Mouse (Mus musculus): Measurements from ENCODE around the gene Siglecg. TPM values are rescaled to one million over a fixed set of nuclear protein-coding genes. Genes with fewer than 3 reads are reported as not detected.

Gene Siglecg
- polyA plus RNA-seq, 1 experiment = not detected

- Histone ChIP-seq H3K27ac (ENCODE audit: insufficient read depth, low read depth, low read length) (no peak overlapping the region), H3K4me3 (ENCODE audit: insufficient read depth, low read length) (no peak overlapping the region), H3K4me1 (ENCODE audit: control insufficient read depth, insufficient read depth, low read length) (0 out of 2 replicates have a peak, but pooled peaks cover 3% of the 10 kb centered on the region)
- 0 out of 2 replicates have a peak, but pooled peaks have one; percentile 27 for TF ChIP-seq CTCF (IDR thresholded peaks at IDR 0.05; ENCODE audit: low read depth, low read length)
- no peak for TF ChIP-seq POLR2A (IDR thresholded peaks at IDR 0.05; ENCODE audit: borderline replicate concordance, low read depth, low read length)
These were observed 9.3 kb downstream of the Siglecg start for GRCm38 (mm10) chr7:43417298-43417697.

GRCm38 (mm10) chr7:43422995-43423617 is 15.1 kb downstream of the Siglecg start:
- TF ChIP-seq POLR2A (IDR thresholded peaks at IDR 0.05; ENCODE audit: borderline replicate concordance, low read depth, low read length) (no peak), CTCF (IDR thresholded peaks at IDR 0.05; ENCODE audit: low read depth, low read length) (peak; percentile 96)
- 0 out of 2 replicates have a peak, but pooled peaks cover 3% of the 10 kb centered on the region for H3K4me1 ChIP-seq (ENCODE audit: control insufficient read depth, insufficient read depth, low read length)
- no peak overlapping the region for H3K27ac ChIP-seq (ENCODE audit: insufficient read depth, low read depth, low read length)
- H3K4me3 ChIP-seq (ENCODE audit: insufficient read depth, low read length) = no peak overlapping the region

- no peak overlapping the region for H3K27ac ChIP-seq (ENCODE audit: insufficient read depth, low read depth, low read length)
These were observed 16.1 kb downstream of the Siglecg start for GRCm38 (mm10) chr7:43423991-43424625.

DNA sequence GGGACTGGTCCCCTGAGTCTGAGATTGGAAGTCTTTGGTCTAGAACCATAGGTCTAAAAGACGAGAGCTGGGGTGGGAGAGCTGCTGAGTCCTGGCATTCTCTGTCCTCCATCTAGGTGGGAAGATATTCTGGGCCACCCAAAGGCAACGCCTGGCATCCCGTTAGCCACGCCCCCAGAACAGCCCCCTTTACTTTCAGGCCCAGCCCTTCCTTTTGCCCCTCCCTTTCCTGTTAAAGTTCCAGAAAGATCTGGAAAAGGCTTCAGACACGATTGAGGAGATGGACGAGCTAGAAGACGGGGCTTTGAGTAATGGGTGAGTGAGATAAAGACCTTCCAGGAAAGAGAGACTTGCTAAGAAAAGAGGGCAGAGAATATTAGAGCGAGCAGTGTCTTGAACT is 19.4 kb downstream of the Siglecg start, which contains the start of gene Lim2:
TSS of gene Lim2 (plus strand) at position 265 of the 400 bp plus-strand sequence.
- H3K27ac ChIP-seq (ENCODE audit: insufficient read depth, low read depth, low read length) = no peak within 1 kb of the TSS
- no peak for TF ChIP-seq POLR2A (IDR thresholded peaks at IDR 0.05; ENCODE audit: borderline replicate concordance, low read depth, low read length)
- no peak for TF ChIP-seq CTCF (IDR thresholded peaks at IDR 0.05; ENCODE audit: low read depth, low read length)
- H3K4me3 ChIP-seq (ENCODE audit: insufficient read depth, low read length) = no peak within 1 kb of the TSS
- H3K4me1 ChIP-seq (ENCODE audit: control insufficient read depth, insufficient read depth, low read length) = no peaks in the 10 kb centered on the region

More at GRCm38 (mm10) chr7:43423991-43424625, 16.1 kb downstream of the Siglecg start:
- H3K4me3 ChIP-seq (ENCODE audit: insufficient read depth, low read length) = no peak overlapping the region
- TF ChIP-seq CTCF (IDR thresholded peaks at IDR 0.05; ENCODE audit: low read depth, low read length) (no peak), POLR2A (IDR thresholded peaks at IDR 0.05; ENCODE audit: borderline replicate concordance, low read depth, low read length) (no peak)
- 0 out of 2 replicates have a peak, but pooled peaks cover 3% of the 10 kb centered on the region for H3K4me1 ChIP-seq (ENCODE audit: control insufficient read depth, insufficient read depth, low read length)

DNA sequence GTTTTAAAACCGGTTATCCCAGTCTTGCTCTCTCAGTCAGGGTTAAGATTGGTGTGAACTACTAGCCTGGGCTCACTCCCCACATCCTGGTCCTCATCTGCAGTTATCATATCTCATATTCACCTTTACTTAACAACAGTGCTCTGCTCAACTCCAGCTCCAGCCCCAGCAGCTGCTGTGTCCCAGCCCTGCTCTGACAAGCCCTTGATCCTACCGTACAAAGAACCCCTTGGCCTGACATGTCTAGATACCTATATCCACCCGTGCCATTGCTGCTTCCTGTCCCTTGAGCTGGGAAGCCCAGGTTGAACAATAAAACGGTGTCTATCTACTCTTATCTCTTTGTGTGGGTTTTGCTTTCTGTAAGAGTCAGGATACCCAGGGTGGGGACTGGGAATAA is 21.5 kb downstream of the Siglecg start:
- H3K4me1 ChIP-seq (ENCODE audit: control insufficient read depth, insufficient read depth, low read length) = no peaks in the 10 kb centered on the region
- TF ChIP-seq POLR2A (IDR thresholded peaks at IDR 0.05; ENCODE audit: borderline replicate concordance, low read depth, low read length) (no peak), CTCF (IDR thresholded peaks at IDR 0.05; ENCODE audit: low read depth, low read length) (no peak)
- H3K4me3 ChIP-seq (ENCODE audit: insufficient read depth, low read length) = no peak overlapping the region
- no peak overlapping the region for H3K27ac ChIP-seq (ENCODE audit: insufficient read depth, low read depth, low read length)

DNA sequence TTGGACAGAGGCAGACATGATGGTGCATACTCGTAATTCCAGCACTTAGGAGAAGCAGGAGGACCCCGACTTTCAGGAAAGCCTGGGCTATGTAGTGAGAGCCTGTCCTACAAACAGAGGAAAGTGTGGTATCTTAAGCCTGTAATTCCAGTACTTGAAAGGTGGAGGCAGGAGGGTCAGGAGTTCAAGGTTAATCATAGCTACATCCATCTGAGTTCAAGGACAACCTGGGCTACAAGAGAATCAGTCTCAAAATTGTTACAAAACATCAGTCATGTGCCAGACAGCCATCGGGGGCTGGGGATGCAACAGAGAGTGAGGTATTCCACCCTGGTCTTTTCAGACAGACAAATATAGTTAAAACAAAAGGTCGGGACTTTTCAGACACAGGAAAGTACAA is 24.9 kb downstream of the Siglecg start:
- H3K27ac ChIP-seq (ENCODE audit: insufficient read depth, low read depth, low read length) = no peak overlapping the region
- H3K4me1 ChIP-seq (ENCODE audit: control insufficient read depth, insufficient read depth, low read length) = no peaks in the 10 kb centered on the region
- H3K4me3 ChIP-seq (ENCODE audit: insufficient read depth, low read length) = no peak overlapping the region
- TF ChIP-seq POLR2A (IDR thresholded peaks at IDR 0.05; ENCODE audit: borderline replicate concordance, low read depth, low read length) (no peak), CTCF (IDR thresholded peaks at IDR 0.05; ENCODE audit: low read depth, low read length) (no peak)

GRCm38 (mm10) chr7:43434676-43435075 is 26.7 kb downstream of the Siglecg start:
- TF ChIP-seq CTCF (IDR thresholded peaks at IDR 0.05; ENCODE audit: low read depth, low read length) (no peak), POLR2A (IDR thresholded peaks at IDR 0.05; ENCODE audit: borderline replicate concordance, low read depth, low read length) (no peak)
- H3K27ac ChIP-seq (ENCODE audit: insufficient read depth, low read depth, low read length) = no peak overlapping the region
- no peak overlapping the region for H3K4me3 ChIP-seq (ENCODE audit: insufficient read depth, low read length)
- no peaks in the 10 kb centered on the region for H3K4me1 ChIP-seq (ENCODE audit: control insufficient read depth, insufficient read depth, low read length)

- H3K4me1 ChIP-seq (ENCODE audit: control insufficient read depth, insufficient read depth, low read length) = no peaks in the 10 kb centered on the region
- H3K27ac ChIP-seq (ENCODE audit: insufficient read depth, low read depth, low read length) = no peak within 1 kb of the TSS
- H3K4me3 ChIP-seq (ENCODE audit: insufficient read depth, low read length) = no peak within 1 kb of the TSS
- TF ChIP-seq POLR2A (IDR thresholded peaks at IDR 0.05; ENCODE audit: borderline replicate concordance, low read depth, low read length) (no peak), CTCF (IDR thresholded peaks at IDR 0.05; ENCODE audit: low read depth, low read length) (no peak)
These were observed 28.6 kb downstream of the Siglecg start, which contains the start of gene Nkg7 for GRCm38 (mm10) chr7:43436341-43437255. Gene Nkg7, plus strand, starts transcription at chr7:43437073.

GRCm38 (mm10) chr7:43438611-43439010 is 30.6 kb downstream of the Siglecg start:
- TF ChIP-seq POLR2A (IDR thresholded peaks at IDR 0.05; ENCODE audit: borderline replicate concordance, low read depth, low read length) = no peak
- no peak for TF ChIP-seq CTCF (IDR thresholded peaks at IDR 0.05; ENCODE audit: low read depth, low read length)
- Histone ChIP-seq H3K4me1 (ENCODE audit: control insufficient read depth, insufficient read depth, low read length) (peaks cover 11% of the 10 kb centered on the region), H3K4me3 (ENCODE audit: insufficient read depth, low read length) (no peak overlapping the region), H3K27ac (ENCODE audit: insufficient read depth, low read depth, low read length) (no peak overlapping the region)
